Mouse (Mus musculus): Measurements from ENCODE around the gene Fgfr2.

GRCm38 (mm10) chr7:131927288-131928050 lies 1195.7 kb downstream of the Fgfr2 start:
- TF ChIP-seq POLR2A (IDR thresholded peaks at IDR 0.05; ENCODE audit: borderline replicate concordance, extremely low read depth, low read depth, low read length) (no peak), CTCF (IDR thresholded peaks at IDR 0.05; ENCODE audit: insufficient read depth, low read length) (no peak)
